Comparison of ENCODE assay signal across 8 mouse cellular contexts in genomic region chr9:30943341-30943740, GRCm38 (mm10). TPM values are rescaled to one million over a fixed set of nuclear protein-coding genes. Genes with fewer than 3 reads are reported as not detected.
DNase-seq lines count a peak whose midpoint lies in the region; ATAC-seq and TF ChIP-seq lines count a peak whose summit lies in the region.
"Had no signal": no experiment of that assay in that cellular context is flagged by ENCODE, and none has a peak within 500 bp of the region (broad histone marks: within the 10 kb centered on the region; RNA-seq: fewer than 3 reads in every experiment).

No protein-coding gene starts in this region.

- peak overlapping the region; percentile 47 for H3K4me3 ChIP-seq in lung, postnatal 0 days (ENCODE audit: low read depth, low read length)
- peak overlapping the region; percentile 64 for H3K4me3 ChIP-seq in forebrain, embryonic 14.5 days (ENCODE audit: low read depth, low read length)
- H3K4me3 ChIP-seq in limb, embryonic 11.5 days (ENCODE audit: low read depth, low read length): peak overlapping the region; percentile 48
- peak overlapping the region; percentile 63 for H3K4me3 ChIP-seq in small intestine, adult 2 months (ENCODE audit: low read depth, low read length)

- no peak for TF ChIP-seq CTCF in lung, postnatal 0 days (IDR thresholded peaks at IDR 0.05)
- no peak for TF ChIP-seq CTCF in small intestine, adult 2 months (IDR thresholded peaks at IDR 0.05; ENCODE audit: extremely low read depth, insufficient read length, insufficient replicate concordance, low read depth, low read length)

- no peak for TF ChIP-seq POLR2A in small intestine, adult 2 months (IDR thresholded peaks at IDR 0.05; ENCODE audit: low read depth, low read length)

- H3K4me1 ChIP-seq in lung, postnatal 0 days (ENCODE audit: insufficient read depth, low read depth, low read length): peaks cover 7% of the 10 kb centered on the region; the same call in 1 of the 2 replicates
- H3K4me1 ChIP-seq in forebrain, embryonic 14.5 days (ENCODE audit: control insufficient read depth, insufficient read depth, low read length): 0 out of 2 replicates have a peak, but pooled peaks cover 3% of the 10 kb centered on the region
- H3K4me1 ChIP-seq in limb, embryonic 11.5 days (ENCODE audit: control insufficient read depth, insufficient read depth, low read length): peaks cover 6% of the 10 kb centered on the region; the same call in 1 of the 2 replicates
- H3K4me1 ChIP-seq in small intestine, adult 2 months (ENCODE audit: control insufficient read depth, insufficient read depth, insufficient read length, low read length): peaks cover 7% of the 10 kb centered on the region; the same call in 1 of the 2 replicates

- TF ChIP-seq EP300 in lung, postnatal 0 days (IDR thresholded peaks at IDR 0.05): no peak

- H3K36me3 ChIP-seq in lung, postnatal 0 days (ENCODE audit: insufficient read depth, low read length): no peaks in the 10 kb centered on the region
- no peaks in the 10 kb centered on the region for H3K36me3 ChIP-seq in forebrain, embryonic 14.5 days (ENCODE audit: control insufficient read depth, insufficient read depth, low read length)
- no peaks in the 10 kb centered on the region for H3K36me3 ChIP-seq in limb, embryonic 11.5 days (ENCODE audit: control insufficient read depth, insufficient read depth, low read length)
- H3K36me3 ChIP-seq in small intestine, adult 2 months (ENCODE audit: control insufficient read depth, insufficient read depth, low read length): no peaks in the 10 kb centered on the region

- no peaks in the 10 kb centered on the region for H3K9me3 ChIP-seq in lung, postnatal 0 days (ENCODE audit: low read length)
- H3K9me3 ChIP-seq in forebrain, embryonic 14.5 days (replicated peaks; ENCODE audit: control insufficient read depth, low read length): no peaks in the 10 kb centered on the region
- H3K9me3 ChIP-seq in limb, embryonic 11.5 days (ENCODE audit: control insufficient read depth, low read length): no peaks in the 10 kb centered on the region

- H3K9ac ChIP-seq in lung, postnatal 0 days (replicated peaks; ENCODE audit: low read depth): no peak overlapping the region; the same call in 1 of the 2 replicates
- H3K9ac ChIP-seq in forebrain, embryonic 14.5 days (ENCODE audit: low read length): peak overlapping the region; percentile 73
- H3K9ac ChIP-seq in limb, embryonic 11.5 days (ENCODE audit: low read length): no peak overlapping the region; the same call in 1 of the 2 replicates

- no peak overlapping the region for H3K27ac ChIP-seq in lung, postnatal 0 days (ENCODE audit: low read length)
- H3K27ac ChIP-seq in forebrain, embryonic 14.5 days (ENCODE audit: low read depth, low read length): no peak overlapping the region
- no peak overlapping the region for H3K27ac ChIP-seq in limb, embryonic 11.5 days (replicated peaks; ENCODE audit: low read depth, low read length)
- H3K27ac ChIP-seq in small intestine, adult 2 months (ENCODE audit: insufficient read depth, low read depth, low read length): no peak overlapping the region

- ATAC-seq in lung, postnatal 0 days: peak; percentile 2; the same call in 1 of the 2 replicates
- 0 out of 2 replicates have a peak, but pooled peaks have one; percentile 8 for ATAC-seq in forebrain, embryonic 14.5 days
- no peak; the same call in 1 of the 2 replicates for ATAC-seq in limb, embryonic 11.5 days (ENCODE audit: insufficient number of reproducible peaks, low FRiP score, low TSS enrichment, low read depth)
- no peak for ATAC-seq in CD4-positive, CD25-positive, alpha-beta regulatory T cell, adult 4 months

- no peak for DNase-seq in lung, postnatal 0 days (ENCODE audit: low spot score)
- no peak for DNase-seq in lung, postnatal 36 days
- DNase-seq in forebrain, embryonic 14.5 days (ENCODE audit: low spot score): peak; percentile 18
- DNase-seq in limb, embryonic 11.5 days (ENCODE audit: low spot score): no peak
- no peak for DNase-seq in layer of hippocampus, adult 9-11 months
- DNase-seq: kidney, adult 9 months had no signal

- peak overlapping the region; percentile 88 for H3K4me2 ChIP-seq in lung, postnatal 0 days (replicated peaks; ENCODE audit: low read depth, low read length)
- peak overlapping the region; percentile 99 for H3K4me2 ChIP-seq in forebrain, embryonic 14.5 days (ENCODE audit: low read length)
- peak overlapping the region; percentile 98 for H3K4me2 ChIP-seq in limb, embryonic 11.5 days (ENCODE audit: low read depth, severe bottlenecking)

- H3K27me3 ChIP-seq in lung, postnatal 0 days (replicated peaks; ENCODE audit: insufficient read depth, low read length): peaks cover 48% of the 10 kb centered on the region
- peaks cover 34% of the 10 kb centered on the region for H3K27me3 ChIP-seq in forebrain, embryonic 14.5 days (replicated peaks; ENCODE audit: control insufficient read depth, insufficient read depth, low read length)
- peaks cover 52% of the 10 kb centered on the region for H3K27me3 ChIP-seq in limb, embryonic 11.5 days (ENCODE audit: control insufficient read depth, insufficient read depth, low read length)
- peaks cover 29% of the 10 kb centered on the region for H3K27me3 ChIP-seq in small intestine, adult 2 months (ENCODE audit: control insufficient read depth, insufficient read depth, low read length)

- 10% methylated on average over 13 of the region's 14 CpGs for WGBS in lung, postnatal 0 days
- under 1% methylated on average over 14 of the region's 14 CpGs for WGBS in forebrain, embryonic 14.5 days
- WGBS in limb, embryonic 11.5 days: 3% methylated on average over 14 of the region's 14 CpGs
- 4% methylated on average over 14 of the region's 14 CpGs for WGBS in small intestine, adult 2 months

RNA-seq across cellular contexts. Expression of gene Adamts8, which starts 1.0 kb away (rescaled TPM):
- polyA plus RNA-seq in lung, postnatal 0 days (2015; fragmentation: Nextera tagmentation; extraction: Ambion mirVana): 10.5 and 10.7 TPM in 2 replicates
- 0.72 and 0.95 TPM in 2 replicates for polyA plus RNA-seq in forebrain, embryonic 14.5 days (2014; fragmentation: Nextera tagmentation; extraction: Ambion mirVana)
- polyA plus RNA-seq in limb, embryonic 11.5 days (2014; fragmentation: Nextera tagmentation; extraction: Ambion mirVana): 0.43 and 0.52 TPM in 2 replicates
- 0.74 and 1.4 TPM in 2 replicates for polyA plus RNA-seq in small intestine, adult 2 months (2012; rRNA removed)
- under 1 TPM; 0.23 to 0.27 TPM for polyA plus RNA-seq in CD4-positive, CD25-positive, alpha-beta regulatory T cell, adult 4 months (2017; shearing (Covaris generic))

RNA-seq across cellular contexts. Expression of gene Adamts15, which starts 21.1 kb away (rescaled TPM):
- 8.7 and 10.2 TPM in 2 replicates for polyA plus RNA-seq in lung, postnatal 0 days (2015; fragmentation: Nextera tagmentation; extraction: Ambion mirVana)
- 2.4 and 2.8 TPM in 2 replicates for polyA plus RNA-seq in forebrain, embryonic 14.5 days (2014; fragmentation: Nextera tagmentation; extraction: Ambion mirVana)
- 6.7 and 8.7 TPM in 2 replicates for polyA plus RNA-seq in limb, embryonic 11.5 days (2014; fragmentation: Nextera tagmentation; extraction: Ambion mirVana)
- 4.0 and 4.6 TPM in 2 replicates for polyA plus RNA-seq in small intestine, adult 2 months (2012; rRNA removed)
- polyA plus RNA-seq in CD4-positive, CD25-positive, alpha-beta regulatory T cell, adult 4 months (2017; shearing (Covaris generic)): not detected

Comparison
In these comparisons a context has a peak if more than half of its experiments do, and no peak if none do; other contexts are left out.
1. ATAC-seq: peak in lung, postnatal 0 days (single experiment) and forebrain, embryonic 14.5 days (single experiment); none in limb, embryonic 11.5 days (single experiment) and CD4-positive, CD25-positive, alpha-beta regulatory T cell, adult 4 months (single experiment).
2. Peak in every context shown above with its lines, with median percentiles within 50 percentile points of each other: H3K4me2 ChIP-seq and H3K4me3 ChIP-seq.